Mouse (Mus musculus): ENCODE results near the gene Olfr44. TPM values are rescaled to one million over a fixed set of nuclear protein-coding genes. Genes with fewer than 3 reads are reported as not detected.

Gene Olfr44
- polyA plus RNA-seq, 1 experiment from 2014 or later: not detected

Other genes starting within 250 kb of the Olfr44 start
- gene Olfr1537, start 244.0 kb downstream of the Olfr44 start, polyA plus RNA-seq (2014; fragmentation: Nextera tagmentation; extraction: Ambion mirVana): not detected in 2 replicates
- not detected in 2 replicates for gene Olfr945, start 217.2 kb downstream of the Olfr44 start, polyA plus RNA-seq (2014; fragmentation: Nextera tagmentation; extraction: Ambion mirVana)
- not detected in 2 replicates for gene Olfr948, start 167.9 kb downstream of the Olfr44 start, polyA plus RNA-seq (2014; fragmentation: Nextera tagmentation; extraction: Ambion mirVana)
- not detected in 2 replicates for gene Olfr951, start 106.6 kb downstream of the Olfr44 start, polyA plus RNA-seq (2014; fragmentation: Nextera tagmentation; extraction: Ambion mirVana)
- not detected in 2 replicates for gene Olfr952, start 66.8 kb downstream of the Olfr44 start, polyA plus RNA-seq (2014; fragmentation: Nextera tagmentation; extraction: Ambion mirVana)
- gene Olfr954, start 37.3 kb downstream of the Olfr44 start, polyA plus RNA-seq (2014; fragmentation: Nextera tagmentation; extraction: Ambion mirVana): not detected in 2 replicates
- gene Olfr955, start 22.1 kb downstream of the Olfr44 start, polyA plus RNA-seq (2014; fragmentation: Nextera tagmentation; extraction: Ambion mirVana): not detected in 2 replicates
- gene Olfr957, start 21.8 kb upstream of the Olfr44 start, polyA plus RNA-seq (2014; fragmentation: Nextera tagmentation; extraction: Ambion mirVana): not detected in 2 replicates
- not detected in 2 replicates for gene Olfr958, start 60.1 kb upstream of the Olfr44 start, polyA plus RNA-seq (2014; fragmentation: Nextera tagmentation; extraction: Ambion mirVana)
- gene Olfr959, start 81.6 kb upstream of the Olfr44 start, polyA plus RNA-seq (2014; fragmentation: Nextera tagmentation; extraction: Ambion mirVana): not detected in 2 replicates
- 141 and 199 TPM in 2 replicates for gene AW551984, start 110.4 kb upstream of the Olfr44 start, polyA plus RNA-seq (2014; fragmentation: Nextera tagmentation; extraction: Ambion mirVana)
- gene Olfr148, start 116.7 kb upstream of the Olfr44 start, polyA plus RNA-seq (2014; fragmentation: Nextera tagmentation; extraction: Ambion mirVana): not detected in 2 replicates
- not detected in 2 replicates for gene Olfr960, start 127.4 kb upstream of the Olfr44 start, polyA plus RNA-seq (2014; fragmentation: Nextera tagmentation; extraction: Ambion mirVana)
- gene Olfr961, start 151.1 kb upstream of the Olfr44 start, polyA plus RNA-seq (2014; fragmentation: Nextera tagmentation; extraction: Ambion mirVana): not detected in 2 replicates
- gene Olfr963, start 173.2 kb upstream of the Olfr44 start, polyA plus RNA-seq (2014; fragmentation: Nextera tagmentation; extraction: Ambion mirVana): not detected in 2 replicates
- gene Olfr149, start 213.1 kb upstream of the Olfr44 start, polyA plus RNA-seq (2014; fragmentation: Nextera tagmentation; extraction: Ambion mirVana): not detected in 2 replicates
- not detected in 2 replicates for gene Olfr965, start 217.4 kb upstream of the Olfr44 start, polyA plus RNA-seq (2014; fragmentation: Nextera tagmentation; extraction: Ambion mirVana)
- not detected in 2 replicates for gene Olfr150, start 237.0 kb upstream of the Olfr44 start, polyA plus RNA-seq (2014; fragmentation: Nextera tagmentation; extraction: Ambion mirVana)

Data from neural tube, embryonic 14.5 days (tissue).